Mouse (Mus musculus): ENCODE results near the gene Irgm1.
"Not testable (repeated sequence)": the region's sequence is repeated elsewhere in the genome, so short reads cannot be mapped to it uniquely, and the experiment has no call there.

Gene Irgm1

DNA sequence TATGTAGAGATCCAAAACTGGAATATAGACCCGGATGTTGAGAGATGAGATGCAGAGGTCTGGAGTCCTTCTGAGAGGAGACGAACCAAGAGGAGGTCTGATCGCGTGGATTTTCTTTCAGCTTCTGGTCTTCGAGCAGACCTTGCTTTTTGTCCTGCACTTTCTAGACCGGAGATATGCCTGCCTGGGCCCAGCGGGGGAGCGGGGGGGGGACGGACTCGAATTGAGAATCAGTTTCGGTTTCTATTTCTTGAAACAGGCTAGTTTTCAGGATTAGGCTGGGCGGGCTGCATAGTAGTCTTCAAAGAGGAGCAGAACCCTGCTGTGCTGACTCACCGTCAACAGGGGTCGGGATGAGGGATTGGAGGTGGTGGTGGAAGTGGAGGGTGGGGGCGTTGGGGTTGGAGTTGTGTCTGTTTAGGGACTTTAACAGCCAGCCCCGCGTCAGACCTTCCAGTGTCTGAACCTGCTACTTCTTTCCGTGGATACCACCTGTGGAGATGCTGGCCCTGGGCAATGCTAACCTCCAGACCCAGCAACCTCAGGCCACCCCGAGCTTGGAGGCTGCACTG lies at the start of gene Irgm1:
Irgm1 (minus strand) TSS at position 483 of the 572 bp plus-strand sequence.
- H3K27me3 ChIP-seq (ENCODE audit: control insufficient read depth, insufficient read depth, low read length, poor library complexity, severe bottlenecking): no peaks in the 10 kb centered on the region
- H3K36me3 ChIP-seq (ENCODE audit: control insufficient read depth, insufficient read depth, low read length, poor library complexity, severe bottlenecking): peaks cover 1% of the 10 kb centered on the region; the same call in 1 of the 2 replicates
- peak; percentile 86 for DNase-seq (ENCODE audit: low read depth, low spot score)

DNA sequence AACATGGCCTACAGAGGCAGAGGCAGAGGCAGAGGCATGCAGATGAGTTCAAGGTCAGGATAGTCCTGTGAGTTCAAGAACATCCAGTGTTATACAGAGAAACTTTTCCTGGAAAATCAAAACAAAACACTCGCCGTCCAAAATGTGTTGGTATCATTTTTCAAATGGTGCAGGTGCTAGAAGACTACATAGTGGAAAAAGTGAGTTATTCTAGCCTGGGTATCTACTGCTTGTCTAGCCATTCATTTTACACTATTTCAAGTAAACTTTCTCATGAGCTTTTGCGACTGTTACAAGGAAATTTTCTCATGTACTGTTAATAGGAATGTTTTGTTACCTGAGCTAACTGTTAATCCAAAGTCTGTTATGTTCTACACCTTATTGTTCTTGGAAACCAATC lies 46.9 kb upstream of the Irgm1 start:
- Histone ChIP-seq H3K36me3 (ENCODE audit: control insufficient read depth, insufficient read depth, low read length, poor library complexity, severe bottlenecking) (no peaks in the 10 kb centered on the region), H3K27me3 (ENCODE audit: control insufficient read depth, insufficient read depth, low read length, poor library complexity, severe bottlenecking) (no peaks in the 10 kb centered on the region)
- DNase-seq (ENCODE audit: low read depth, low spot score): no peak

- no peaks in the 10 kb centered on the region for H3K36me3 ChIP-seq (ENCODE audit: control insufficient read depth, insufficient read depth, low read length, poor library complexity, severe bottlenecking)
- no peaks in the 10 kb centered on the region for H3K27me3 ChIP-seq (ENCODE audit: control insufficient read depth, insufficient read depth, low read length, poor library complexity, severe bottlenecking)
- DNase-seq (ENCODE audit: low read depth, low spot score): peak; percentile 64
Observed at GRCm38 (mm10) chr11:48913611-48914010, 42.1 kb upstream of the Irgm1 start.

DNA sequence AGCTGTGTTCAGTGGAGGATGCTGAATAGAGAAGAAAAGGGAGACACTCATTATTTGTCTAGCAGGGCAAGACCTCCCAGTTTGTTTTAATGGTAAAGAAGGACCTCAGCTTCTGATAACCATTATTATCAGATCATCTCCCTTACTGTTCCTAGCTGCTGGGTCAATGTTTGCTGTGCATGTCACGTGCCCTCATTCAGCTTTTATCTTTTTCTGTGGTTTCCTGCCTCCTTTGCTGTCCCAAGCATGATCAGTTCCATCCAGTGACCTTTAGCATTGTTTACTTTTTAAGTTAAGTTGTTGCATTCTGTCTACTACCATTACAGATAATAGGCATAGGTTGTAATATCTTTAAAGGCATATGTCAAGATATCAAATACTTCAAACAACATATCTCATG lies 37.0 kb upstream of the Irgm1 start:
- DNase-seq (ENCODE audit: low read depth, low spot score): no peak
- Histone ChIP-seq H3K27me3 (ENCODE audit: control insufficient read depth, insufficient read depth, low read length, poor library complexity, severe bottlenecking) (no peaks in the 10 kb centered on the region), H3K36me3 (ENCODE audit: control insufficient read depth, insufficient read depth, low read length, poor library complexity, severe bottlenecking) (no peaks in the 10 kb centered on the region)

GRCm38 (mm10) chr11:48902021-48902420 lies 30.5 kb upstream of the Irgm1 start, which contains the start of gene Gm5431:
Gene Gm5431 (minus strand): TSS chr11:48902214.
- Histone ChIP-seq H3K36me3 (ENCODE audit: control insufficient read depth, insufficient read depth, low read length, poor library complexity, severe bottlenecking) (no peaks in the 10 kb centered on the region), H3K27me3 (ENCODE audit: control insufficient read depth, insufficient read depth, low read length, poor library complexity, severe bottlenecking) (no peaks in the 10 kb centered on the region)
- peak; percentile 62 for DNase-seq (ENCODE audit: low read depth, low spot score)

- DNase-seq (ENCODE audit: low read depth, low spot score): peak; percentile 68
- H3K36me3 ChIP-seq (ENCODE audit: control insufficient read depth, insufficient read depth, low read length, poor library complexity, severe bottlenecking); H3K27me3 ChIP-seq (ENCODE audit: control insufficient read depth, insufficient read depth, low read length, poor library complexity, severe bottlenecking): not testable (repeated sequence)
Observed at GRCm38 (mm10) chr11:48901567-48901930, 30.1 kb upstream of the Irgm1 start.

DNA sequence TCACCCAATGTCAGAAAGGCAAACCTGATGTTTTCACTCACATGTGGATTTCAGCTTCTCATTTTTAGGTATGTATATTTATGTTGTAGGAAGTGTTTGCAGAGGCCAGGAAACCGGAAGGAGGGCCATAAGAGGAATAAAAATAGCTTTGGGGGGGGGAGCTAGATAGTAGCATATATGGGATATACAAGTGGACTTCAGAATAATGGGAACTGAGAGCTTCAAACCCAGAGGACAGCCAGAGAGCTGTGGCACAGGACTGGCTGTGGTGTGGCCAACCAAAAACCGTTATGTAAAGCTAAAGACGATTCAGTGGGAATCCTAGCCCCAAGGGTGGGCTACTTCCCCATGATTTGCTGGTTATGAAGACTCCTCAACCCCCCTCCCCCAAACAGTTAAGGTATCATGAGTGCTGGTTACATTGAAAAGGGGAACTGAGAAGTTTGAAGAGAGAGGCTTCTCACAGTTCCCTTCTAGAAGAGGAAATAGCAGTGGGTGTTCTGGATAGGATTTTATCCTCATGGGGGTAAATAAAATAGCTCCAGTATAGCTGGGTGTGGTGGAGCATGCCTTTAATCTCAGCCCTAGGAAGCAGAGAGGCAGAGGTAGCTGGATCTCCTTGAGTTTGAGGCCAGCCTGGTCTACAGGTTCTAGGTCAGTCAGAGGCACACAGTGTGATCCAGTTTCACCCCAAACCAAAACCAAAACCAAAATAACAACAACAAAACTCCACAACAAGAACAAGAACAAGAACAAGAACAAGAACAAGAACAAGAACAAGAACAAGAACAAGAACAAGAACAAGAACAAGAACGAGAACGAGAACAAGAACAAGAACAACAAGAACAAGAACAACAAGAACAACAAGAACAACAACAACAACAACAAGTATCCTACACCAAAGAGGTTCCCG lies 29.4 kb upstream of the Irgm1 start:
- peak; percentile 79 for DNase-seq (ENCODE audit: low read depth, low spot score)
- not testable (repeated sequence) for H3K27me3 ChIP-seq (ENCODE audit: control insufficient read depth, insufficient read depth, low read length, poor library complexity, severe bottlenecking); H3K36me3 ChIP-seq (ENCODE audit: control insufficient read depth, insufficient read depth, low read length, poor library complexity, severe bottlenecking)

- no peak for DNase-seq (ENCODE audit: low read depth, low spot score)
- H3K36me3 ChIP-seq (ENCODE audit: control insufficient read depth, insufficient read depth, low read length, poor library complexity, severe bottlenecking): no peaks in the 10 kb centered on the region
Observed at GRCm38 (mm10) chr11:48898812-48899431, 27.4 kb upstream of the Irgm1 start.

DNA sequence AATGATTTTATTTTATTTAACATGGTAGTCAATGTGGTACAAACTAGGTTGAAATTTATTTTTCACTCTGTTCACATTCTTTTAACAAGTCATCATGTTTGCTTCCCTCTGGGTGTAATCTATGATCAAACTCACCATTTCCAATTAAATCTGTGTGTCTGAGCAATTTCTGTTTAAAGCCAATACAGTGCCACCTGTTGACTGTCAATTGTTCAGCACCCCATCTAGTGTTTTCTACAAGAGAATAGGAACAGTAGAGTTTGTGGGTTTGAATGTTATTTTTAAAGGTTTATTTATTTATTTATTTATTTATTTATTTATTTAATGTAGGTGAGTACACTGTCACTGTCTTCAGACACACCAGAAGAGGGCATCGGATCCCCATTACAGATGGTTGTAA lies 5.2 kb upstream of the Irgm1 start:
- Histone ChIP-seq H3K27me3 (ENCODE audit: control insufficient read depth, insufficient read depth, low read length, poor library complexity, severe bottlenecking) (no peaks in the 10 kb centered on the region), H3K36me3 (ENCODE audit: control insufficient read depth, insufficient read depth, low read length, poor library complexity, severe bottlenecking) (no peaks in the 10 kb centered on the region)
- DNase-seq (ENCODE audit: low read depth, low spot score): peak; percentile 35

More at GRCm38 (mm10) chr11:48898812-48899431, 27.4 kb upstream of the Irgm1 start:
- H3K27me3 ChIP-seq (ENCODE audit: control insufficient read depth, insufficient read depth, low read length, poor library complexity, severe bottlenecking): no peaks in the 10 kb centered on the region

DNA sequence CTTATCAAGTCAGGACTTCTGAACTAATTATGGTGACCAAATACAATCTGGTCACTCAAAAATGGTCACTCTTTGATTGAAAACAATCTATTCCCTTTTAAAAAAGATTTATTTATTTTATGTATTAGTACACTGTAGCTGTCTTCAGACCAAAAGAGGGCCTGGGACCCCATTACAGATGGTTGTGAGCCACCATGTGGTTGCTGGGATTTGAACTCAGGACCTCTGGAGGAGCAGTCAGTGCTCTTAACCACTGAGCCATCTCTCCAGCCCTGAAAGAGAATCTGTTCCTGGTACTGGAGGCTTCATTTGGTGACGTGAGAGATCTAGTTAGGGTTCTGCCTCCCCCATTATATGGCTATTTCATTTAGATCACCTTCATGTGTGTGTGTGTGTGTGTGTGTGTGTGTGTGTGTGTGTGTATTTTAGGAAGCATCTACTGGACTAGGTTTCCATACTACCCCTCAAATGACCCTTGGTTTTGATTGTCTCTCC lies 3.9 kb upstream of the Irgm1 start:
- not testable (repeated sequence) for H3K27me3 ChIP-seq (ENCODE audit: control insufficient read depth, insufficient read depth, low read length, poor library complexity, severe bottlenecking); H3K36me3 ChIP-seq (ENCODE audit: control insufficient read depth, insufficient read depth, low read length, poor library complexity, severe bottlenecking); DNase-seq (ENCODE audit: low read depth, low spot score)

DNA sequence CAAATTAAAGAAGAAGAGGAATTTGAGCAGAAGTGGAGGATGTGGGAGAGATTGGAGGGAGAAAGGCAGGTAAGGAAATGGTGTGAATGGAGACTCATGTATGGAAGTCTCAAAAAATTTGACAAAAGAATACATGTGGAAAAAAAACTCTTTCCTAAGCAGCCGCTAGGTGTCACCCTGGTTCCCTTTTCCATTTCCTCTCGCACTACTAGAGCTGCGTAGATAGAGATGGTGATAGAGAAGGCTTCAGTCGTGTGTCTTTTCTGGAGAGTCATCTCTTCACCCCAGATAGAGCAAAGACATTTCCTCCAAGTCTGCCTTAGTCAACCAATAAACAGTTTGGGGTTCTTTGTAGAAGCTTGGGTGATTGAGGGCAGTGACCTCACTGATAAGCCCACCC lies 3.0 kb upstream of the Irgm1 start:
- peak; percentile 86 for DNase-seq (ENCODE audit: low read depth, low spot score)
- Histone ChIP-seq H3K36me3 (ENCODE audit: control insufficient read depth, insufficient read depth, low read length, poor library complexity, severe bottlenecking) (no peaks in the 10 kb centered on the region), H3K27me3 (ENCODE audit: control insufficient read depth, insufficient read depth, low read length, poor library complexity, severe bottlenecking) (no peaks in the 10 kb centered on the region)

DNA sequence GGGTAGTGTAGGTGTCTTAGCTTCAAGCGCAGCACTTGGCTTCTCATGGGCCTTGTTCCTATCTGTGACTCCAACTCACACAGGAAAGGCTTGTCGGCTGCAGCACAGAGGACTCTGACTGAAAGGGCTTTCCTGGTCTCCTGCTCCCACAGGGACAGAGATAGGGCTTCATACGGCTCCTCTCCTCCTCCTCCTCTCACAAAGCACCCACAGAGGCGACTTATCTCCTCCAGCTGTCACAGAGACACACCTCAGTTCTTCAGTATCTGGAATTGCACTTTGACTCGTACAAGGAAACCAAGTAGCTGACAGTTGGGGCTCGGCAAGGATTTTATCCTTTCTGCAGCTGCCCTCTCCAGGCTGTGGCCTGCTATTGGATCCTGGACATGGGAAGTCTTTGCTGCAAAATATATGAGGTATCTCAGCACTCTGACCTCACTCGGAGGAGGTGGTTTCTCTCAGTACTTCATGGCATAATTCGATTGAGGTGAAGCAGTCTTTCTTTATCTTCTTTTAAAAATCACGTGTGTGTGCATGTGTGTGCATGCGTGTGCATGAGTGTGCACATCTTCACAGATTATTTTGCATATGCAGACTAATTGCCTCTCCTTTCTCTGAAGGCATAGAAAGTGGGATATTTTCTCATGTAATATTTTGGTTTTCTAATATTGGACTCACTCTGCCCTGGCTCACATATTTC lies 2.3 kb upstream of the Irgm1 start:
- no peak for DNase-seq (ENCODE audit: low read depth, low spot score)
- H3K27me3 ChIP-seq (ENCODE audit: control insufficient read depth, insufficient read depth, low read length, poor library complexity, severe bottlenecking): no peaks in the 10 kb centered on the region
- no peaks in the 10 kb centered on the region for H3K36me3 ChIP-seq (ENCODE audit: control insufficient read depth, insufficient read depth, low read length, poor library complexity, severe bottlenecking)

GRCm38 (mm10) chr11:48872695-48873300 lies 1.3 kb upstream of the Irgm1 start:
- no peaks in the 10 kb centered on the region for H3K27me3 ChIP-seq (ENCODE audit: control insufficient read depth, insufficient read depth, low read length, poor library complexity, severe bottlenecking)
- H3K36me3 ChIP-seq (ENCODE audit: control insufficient read depth, insufficient read depth, low read length, poor library complexity, severe bottlenecking): no peaks in the 10 kb centered on the region
- no peak for DNase-seq (ENCODE audit: low read depth, low spot score)

GRCm38 (mm10) chr11:48871817-48872541 lies 496 bp upstream of the Irgm1 start:
- H3K36me3 ChIP-seq (ENCODE audit: control insufficient read depth, insufficient read depth, low read length, poor library complexity, severe bottlenecking): no peaks in the 10 kb centered on the region
- peak; percentile 50 for DNase-seq (ENCODE audit: low read depth, low spot score)
- no peaks in the 10 kb centered on the region for H3K27me3 ChIP-seq (ENCODE audit: control insufficient read depth, insufficient read depth, low read length, poor library complexity, severe bottlenecking)

All from splenic B cell, adult 2 months (primary cell).